Mouse (Mus musculus) WW6 (cell line): ENCODE data around the gene Szt2.
A peak's percentile ranks its signal among the peaks of the same experiment; 100 is the strongest.

Experiments used
- DNase-seq: peaks from one replicate; pipeline ENCODE4 v3.0.0-alpha.2; 2013; ENCODE audit warnings: low read depth, low spot score

The Szt2 gene

DNA sequence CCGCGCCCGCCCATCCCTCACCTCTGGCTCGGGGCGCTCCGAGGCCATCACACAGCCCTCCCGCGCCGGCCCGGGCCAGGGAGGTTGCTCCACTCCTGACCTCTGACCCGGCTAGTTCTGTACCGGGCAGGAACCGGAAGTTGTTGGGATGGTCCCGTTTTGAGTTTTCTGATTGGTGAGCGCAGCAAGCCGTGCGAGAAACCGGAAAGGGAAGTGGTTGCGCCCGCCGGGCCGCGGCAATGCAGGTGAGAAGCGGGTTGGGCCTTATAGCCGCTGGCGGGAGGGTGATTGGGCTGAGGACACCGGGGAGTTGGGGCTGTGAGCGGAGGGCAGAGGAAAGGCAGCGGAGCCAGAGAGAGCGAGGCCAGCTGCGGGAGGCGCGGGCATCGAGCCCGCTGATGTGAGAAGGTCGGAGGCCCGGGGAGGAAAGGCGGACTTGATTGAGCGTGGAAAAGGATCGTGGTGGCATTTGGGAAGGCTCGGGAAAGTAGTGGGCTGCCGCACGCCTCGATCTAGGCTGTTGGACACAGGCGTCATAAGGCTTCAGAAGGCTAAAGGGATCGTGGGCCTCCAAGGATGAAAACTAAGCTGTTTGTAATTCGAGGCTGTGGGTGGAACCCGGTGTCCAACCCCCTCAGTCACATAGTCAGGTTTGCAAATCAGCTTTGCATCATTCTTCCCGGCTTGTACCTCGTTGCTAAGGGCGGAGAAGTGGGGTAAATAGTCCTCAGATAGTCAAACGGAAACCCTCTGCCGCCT, at the start of gene Szt2, which contains the start of gene Med8:
Szt2 (minus strand) TSS at position 132 of the 759 bp plus-strand sequence.
Med8 (plus strand) TSS at position 196 of the 759 bp plus-strand sequence.
- peak; percentile 81 for DNase-seq

DNA sequence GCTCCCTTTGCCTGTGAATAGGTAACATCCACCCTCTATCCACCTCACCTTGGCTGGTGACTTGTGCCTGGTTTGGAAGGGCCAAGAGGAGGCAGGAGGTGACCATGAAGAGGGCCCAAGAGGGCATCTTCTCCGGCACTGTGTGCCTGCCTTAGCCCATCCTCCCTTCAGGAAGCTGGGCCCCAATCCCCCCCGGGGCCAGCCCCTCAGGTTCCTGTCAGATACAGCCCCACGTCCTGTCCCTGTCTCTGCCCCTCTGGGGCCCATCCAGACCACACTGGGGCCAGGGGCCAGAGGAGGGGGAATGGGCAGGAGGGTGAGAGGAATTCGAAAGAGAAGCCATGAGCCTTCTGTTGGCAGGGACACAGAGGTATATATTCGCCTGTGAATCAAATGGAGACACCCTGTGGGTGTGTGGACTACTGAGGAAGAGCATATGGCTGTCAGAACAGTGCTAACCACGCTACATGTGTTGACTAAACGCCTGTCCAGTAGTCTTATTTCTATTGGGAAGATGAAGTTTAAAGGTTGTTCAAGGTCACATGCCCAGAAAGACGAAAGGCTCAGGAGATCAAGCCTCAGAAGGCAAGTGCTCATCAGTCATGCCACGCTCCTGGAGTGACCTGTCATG, 48.4 kb upstream of the Szt2 start, which contains the start of gene Mpl:
Mpl (minus strand) TSS at position 169 of the 631 bp plus-strand sequence.
- DNase-seq: no peak

DNA sequence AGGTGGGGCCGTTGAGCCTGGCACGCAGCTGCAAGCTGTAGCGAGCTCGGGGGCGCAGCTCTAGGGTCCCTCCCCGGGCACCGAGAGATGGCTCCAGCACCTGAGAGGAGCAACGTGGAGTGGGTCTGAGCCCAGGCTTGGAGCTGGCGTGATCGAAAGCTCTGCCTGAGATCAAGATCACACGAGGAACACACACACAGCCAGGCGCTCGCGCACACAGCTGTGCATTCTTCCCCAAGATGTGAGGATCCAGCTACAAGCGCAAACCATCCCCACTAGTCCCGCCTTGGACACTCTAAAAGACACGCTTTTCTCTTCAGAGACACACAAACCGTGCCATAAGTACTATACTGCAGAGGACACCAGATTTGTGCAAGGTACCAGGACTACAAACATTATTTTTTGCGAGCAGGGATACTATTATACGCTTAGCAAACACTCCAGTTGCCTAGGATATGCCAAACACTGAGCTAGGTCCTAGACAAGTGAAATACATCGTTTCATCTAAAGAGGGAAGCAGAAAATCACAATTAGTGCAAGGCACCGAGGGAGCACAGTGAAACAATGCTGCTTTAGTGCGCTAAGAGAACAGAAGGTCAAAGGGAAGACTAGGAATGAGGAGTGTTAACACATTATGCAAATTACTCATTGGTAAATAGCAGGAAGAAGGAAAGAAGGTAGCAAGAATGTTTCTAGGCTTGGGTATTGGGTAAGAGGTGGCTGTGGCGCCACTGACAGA, 37.5 kb upstream of the Szt2 start:
- DNase-seq: no peak

DNA sequence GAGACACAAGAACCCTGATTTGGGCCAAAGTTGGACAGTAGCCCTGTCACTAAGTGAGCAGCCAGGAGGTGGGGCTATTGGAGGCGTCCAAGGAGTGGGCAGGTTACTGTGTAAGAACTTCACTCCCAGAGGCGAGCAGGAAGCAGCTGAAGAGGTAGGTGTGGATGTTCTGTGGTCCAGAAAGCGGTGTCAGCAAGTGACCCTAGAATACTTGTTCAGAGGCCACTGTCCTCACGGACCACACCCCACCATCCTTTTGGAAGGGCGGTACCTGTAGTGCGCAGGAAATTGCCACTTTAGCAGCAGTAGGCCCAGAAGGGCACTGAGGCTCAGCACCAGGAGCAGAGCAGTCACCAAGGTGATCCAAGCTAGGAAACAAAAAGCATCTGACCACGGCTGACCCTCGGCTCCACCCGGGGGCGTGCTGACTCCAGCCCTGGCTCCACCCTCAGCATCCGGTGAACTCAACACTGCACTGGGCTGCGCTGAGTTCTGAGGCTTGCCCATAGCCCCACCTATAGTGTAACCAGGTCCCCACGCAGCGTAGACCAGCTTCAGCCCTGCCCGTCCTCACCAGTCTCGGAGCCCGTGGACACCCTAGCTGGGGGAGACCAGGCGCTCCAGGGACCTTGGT, 36.8 kb upstream of the Szt2 start:
- DNase-seq: no peak

DNA sequence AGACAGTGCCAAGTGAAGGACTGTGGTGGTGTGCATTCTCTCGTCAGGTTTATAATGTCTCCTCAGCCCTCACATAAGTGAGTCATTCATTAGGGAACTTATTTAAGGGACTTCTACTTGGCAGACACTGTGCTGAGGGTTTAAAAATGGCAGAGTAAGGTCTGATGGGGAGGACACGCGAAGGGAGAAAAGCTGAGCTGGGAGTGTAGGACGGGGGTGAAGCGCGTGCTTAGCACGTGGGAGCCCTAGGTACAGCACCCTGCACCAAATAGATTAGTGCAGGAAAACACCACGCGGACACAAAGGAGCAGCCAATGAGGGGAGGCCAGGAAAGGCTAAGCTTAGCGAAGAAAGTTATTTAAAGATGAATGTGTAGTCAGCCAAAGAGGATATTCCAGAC, 36.0 kb upstream of the Szt2 start:
- DNase-seq: no peak

DNA sequence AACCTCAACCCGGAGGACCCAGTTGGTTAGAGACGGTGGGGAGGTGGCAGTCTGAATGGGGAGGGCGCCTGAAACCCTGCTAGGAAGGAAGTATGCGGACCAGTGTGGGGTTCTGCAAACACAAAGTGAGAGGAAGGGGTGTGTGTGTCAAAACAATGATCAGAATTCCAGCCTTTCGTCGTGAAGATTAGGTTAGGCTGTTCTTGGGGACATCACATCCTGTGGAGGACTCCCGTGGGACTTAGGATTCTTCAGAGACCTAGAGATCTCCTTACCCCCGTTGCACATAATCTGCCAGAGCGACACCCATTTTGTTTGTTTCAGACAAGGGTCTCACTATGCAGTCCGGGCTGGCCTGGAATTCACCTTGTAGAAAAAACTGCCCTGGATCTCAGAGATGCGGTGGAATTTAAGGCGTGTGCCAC, 28.8 kb upstream of the Szt2 start:
- no peak for DNase-seq

DNA sequence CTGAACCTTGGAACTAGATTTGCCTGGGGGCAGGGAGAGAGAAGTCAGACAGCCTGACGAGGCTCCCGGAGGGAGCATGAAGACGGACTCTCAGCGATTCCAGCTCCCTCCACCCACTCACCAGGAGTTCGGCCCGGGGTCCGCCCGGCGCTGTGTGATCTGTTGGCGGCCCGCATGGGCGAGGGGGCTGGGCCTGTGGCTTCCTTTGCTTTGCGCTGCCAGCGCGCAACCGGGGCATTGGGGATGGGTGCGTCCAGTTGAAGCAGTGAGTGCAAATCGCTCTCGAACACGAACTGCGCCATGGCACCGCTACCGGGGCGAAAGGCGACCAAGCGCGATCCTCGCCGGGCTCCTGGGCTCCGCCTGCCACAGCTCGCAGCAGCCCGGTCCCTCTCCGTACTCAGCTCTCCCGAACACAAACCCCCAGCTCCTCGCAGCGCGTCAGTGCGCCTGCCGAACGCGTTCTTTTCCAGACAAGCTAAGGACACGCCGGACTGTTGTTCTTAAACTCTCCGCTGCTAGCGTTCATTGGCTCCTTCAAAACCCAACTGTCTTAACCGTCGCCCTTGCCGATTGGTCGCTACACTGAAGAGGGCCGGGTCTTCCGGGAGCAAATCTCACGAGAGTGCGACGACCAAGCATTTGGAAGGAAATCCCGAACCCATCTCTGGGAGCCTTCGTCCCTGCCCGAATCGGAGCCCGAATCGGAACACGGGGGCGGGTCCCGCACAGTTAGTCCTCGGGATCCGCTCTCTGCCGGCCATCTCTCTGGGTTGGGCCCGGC, 27.9 kb upstream of the Szt2 start, which contains the start of gene Cdc20:
Cdc20 (minus strand) TSS at position 533 of the 784 bp plus-strand sequence.
- peak; percentile 96 for DNase-seq

DNA sequence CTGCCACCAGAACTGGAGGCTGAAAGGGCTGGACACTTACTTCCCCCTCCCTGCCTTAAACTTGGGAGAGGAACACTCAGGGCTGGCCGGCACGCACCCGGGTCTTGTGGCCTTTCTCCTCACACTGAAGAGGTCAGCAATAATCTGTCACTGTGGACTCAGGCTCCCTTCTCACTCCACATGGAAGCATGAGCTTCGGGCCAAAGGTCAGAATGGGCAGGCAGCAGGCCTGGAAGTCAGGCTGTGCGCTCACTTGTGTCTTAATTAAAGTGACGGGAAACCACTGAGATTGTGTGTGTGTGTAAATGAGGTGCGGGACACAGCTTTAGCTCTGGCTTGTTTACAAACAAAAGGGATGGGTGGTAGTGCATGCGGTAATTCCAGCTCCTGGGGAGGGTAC, 23.3 kb upstream of the Szt2 start:
- DNase-seq: no peak

DNA sequence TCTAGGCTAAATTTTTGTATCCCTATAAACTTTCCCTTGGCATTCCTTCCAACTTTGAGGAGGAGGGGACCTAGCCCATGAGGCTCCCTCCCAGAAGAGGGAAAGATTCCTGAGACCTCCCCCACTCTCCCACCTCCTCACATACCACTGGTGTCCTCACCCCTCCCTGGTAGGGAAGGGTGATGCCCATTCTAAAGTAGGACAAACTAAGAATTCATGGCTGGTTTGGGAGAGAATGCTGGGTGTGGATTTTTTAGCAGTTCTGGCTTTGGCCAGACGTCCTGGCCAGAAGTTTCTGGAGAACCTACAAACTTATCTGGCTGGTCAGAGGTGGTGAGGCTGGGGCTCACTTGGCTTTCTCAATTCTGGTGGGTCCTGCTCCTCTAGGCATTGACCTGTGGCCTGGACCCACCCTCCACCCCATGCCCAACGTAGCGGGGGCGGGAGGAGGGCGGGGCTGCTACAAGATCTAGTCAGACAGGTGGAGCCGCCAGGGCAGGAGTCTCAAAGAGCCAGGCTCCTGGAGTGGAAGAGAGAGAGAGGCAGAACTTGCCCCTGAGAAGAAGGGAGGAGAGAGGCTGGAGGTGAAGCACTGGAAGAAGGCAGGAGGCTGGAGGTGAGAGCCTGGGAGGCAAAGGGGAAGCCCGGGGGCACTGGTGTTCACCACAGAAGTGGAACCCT, 20.3 kb upstream of the Szt2 start:
- no peak for DNase-seq

DNA sequence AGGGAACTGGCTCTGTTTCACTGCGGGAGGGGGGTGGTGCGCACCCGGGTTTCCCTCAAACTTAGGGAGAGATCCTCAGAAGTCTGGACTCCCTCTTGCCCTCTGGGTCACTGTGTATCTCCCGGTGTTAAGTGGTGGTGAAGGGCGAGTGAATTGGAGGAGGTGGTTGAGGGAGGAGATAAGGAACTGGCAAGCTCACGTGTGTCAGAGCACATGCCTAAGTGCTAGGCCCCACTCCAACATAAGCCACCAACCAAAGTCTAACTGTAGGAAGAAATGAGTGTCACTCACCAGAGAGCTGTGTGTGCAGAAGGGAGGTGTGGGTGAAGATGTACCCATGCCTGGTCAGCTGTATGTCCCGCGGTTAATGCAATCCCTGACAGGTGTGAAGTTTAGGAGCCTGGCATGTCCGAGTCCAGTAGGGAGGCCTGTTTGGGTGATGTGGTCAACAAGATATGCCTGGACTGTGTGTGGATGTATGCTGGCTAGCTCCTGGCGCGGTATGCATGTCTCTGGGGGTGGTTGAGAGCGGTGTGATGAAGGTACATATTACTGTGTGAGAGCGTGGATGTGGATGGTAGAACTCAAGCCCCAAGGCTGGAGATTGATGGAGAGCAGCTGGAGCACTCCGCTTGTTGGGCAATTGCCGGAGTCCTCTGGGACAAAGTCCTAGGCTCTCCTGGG, 19.6 kb upstream of the Szt2 start:
- DNase-seq: no peak

DNA sequence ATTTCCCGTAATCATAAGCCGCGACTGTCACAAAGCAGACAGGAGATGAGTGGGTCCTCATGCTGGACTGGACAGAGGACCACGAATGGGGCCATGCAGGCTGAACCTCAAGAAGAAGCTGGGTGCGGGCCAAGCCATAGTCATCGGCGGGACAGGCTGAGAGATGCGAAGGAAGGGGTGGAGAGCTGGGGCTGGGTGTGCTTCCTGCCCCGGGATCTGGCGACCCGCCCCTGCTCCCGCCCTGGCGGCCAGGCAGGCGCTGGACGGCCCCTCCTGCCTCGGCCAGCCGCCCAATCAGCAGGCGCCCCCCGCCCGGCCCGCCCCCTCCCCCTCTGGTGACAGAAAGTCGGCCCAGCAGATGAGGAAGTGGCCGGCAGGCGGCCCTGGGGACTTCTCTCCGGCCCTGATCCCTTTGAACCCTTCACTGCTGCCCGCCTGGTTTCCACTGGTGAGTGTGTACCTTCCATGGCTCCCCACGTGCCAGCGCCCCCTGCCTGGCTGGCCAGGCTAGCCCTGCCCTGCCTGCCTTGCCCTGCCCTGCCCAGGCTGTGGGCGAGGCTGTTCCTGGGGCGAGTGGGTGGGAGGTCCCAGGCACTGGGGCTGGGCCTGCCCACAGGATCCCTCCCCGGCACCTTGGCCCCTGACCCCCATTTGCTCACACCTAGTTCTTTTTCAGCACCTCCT, 18.8 kb upstream of the Szt2 start, which contains the start of gene Elovl1:
Elovl1 (plus strand) TSS at position 326 of the 684 bp plus-strand sequence.
- DNase-seq: peak; percentile 40

DNA sequence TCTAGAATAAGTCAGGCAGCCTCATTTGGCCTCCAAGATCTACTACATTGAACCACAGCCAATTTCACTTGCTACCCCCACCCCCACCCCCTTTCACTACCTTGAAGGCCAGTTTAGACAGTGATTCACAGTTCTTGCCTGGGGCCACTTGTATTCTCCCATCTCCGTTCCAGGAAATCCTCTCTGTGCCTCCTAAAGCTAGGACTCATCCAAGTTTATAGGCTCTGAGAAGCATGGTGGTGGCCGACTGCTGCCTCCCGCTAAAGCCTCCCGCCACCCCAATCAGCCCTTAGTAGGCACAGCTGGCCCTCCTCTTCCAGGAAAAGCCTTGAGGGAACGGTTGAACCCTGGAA, 18.3 kb upstream of the Szt2 start:
- DNase-seq: no peak

DNA sequence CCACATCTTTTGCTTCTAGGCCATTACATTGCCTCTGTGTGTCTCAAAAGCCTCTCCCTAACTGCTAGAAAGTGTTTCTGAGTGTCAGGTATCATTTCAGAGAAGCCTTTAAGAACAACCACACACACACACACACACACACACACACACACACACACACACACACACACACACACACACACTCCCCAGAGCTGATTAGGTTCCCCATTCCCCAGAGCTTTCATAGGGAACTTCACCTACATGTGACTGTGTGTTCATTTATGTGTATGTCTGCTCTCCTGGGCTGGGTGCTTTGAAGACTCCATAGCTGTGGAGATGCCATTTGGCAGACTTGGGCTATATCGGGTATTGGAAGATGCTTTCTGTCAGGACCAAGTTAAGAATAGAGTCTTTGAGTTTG, 16.3 kb upstream of the Szt2 start:
- no peak for DNase-seq

DNA sequence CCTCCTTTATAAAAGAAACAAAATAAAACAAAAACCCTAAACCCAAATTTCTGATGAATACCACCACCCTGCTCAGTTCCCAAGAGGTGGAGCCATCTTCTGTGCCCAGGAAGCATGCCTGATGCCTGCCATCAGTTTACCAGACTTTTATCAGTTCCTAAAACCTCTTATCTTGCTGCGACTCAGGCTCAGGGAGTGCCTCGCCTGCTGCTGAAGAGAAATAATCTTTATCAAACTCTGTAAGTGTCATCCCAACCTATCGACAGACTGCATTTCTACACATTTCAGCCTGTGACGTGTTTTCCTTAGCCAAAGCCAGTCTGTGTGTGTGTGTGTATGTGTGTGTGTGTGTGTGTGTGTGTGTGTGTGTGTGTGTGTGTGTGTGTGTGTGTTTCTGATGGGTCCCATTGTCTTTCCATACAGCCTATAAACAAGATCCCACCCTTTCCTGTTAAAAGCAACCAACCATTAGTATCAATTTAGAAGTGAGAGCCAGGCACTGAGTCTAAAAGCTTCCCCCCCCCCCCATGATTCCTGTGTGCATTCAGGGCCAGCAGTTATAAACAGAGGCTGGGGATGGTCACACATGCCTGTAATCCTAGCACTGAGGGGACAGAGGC, 15.6 kb upstream of the Szt2 start:
- no peak for DNase-seq

DNA sequence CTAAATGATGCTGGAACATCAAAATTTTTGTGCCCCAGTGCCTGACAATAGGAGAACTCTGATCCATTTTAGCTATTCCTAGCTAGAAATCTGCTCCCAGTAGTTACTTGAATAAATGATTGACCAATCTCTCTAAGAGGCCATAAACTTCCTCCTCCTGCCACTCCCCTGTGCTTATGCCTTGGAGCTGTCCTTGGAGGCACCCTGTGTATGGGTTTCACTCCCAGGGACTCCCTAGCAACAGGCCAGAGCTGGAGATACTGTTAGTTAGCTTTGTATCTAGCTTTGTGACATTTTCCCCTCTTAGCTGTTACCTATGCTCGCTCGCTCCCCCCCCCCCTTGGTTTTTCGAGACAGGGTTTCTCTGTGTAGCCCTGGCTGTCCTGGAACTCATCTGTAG, 12.3 kb upstream of the Szt2 start:
- no peak for DNase-seq

DNA sequence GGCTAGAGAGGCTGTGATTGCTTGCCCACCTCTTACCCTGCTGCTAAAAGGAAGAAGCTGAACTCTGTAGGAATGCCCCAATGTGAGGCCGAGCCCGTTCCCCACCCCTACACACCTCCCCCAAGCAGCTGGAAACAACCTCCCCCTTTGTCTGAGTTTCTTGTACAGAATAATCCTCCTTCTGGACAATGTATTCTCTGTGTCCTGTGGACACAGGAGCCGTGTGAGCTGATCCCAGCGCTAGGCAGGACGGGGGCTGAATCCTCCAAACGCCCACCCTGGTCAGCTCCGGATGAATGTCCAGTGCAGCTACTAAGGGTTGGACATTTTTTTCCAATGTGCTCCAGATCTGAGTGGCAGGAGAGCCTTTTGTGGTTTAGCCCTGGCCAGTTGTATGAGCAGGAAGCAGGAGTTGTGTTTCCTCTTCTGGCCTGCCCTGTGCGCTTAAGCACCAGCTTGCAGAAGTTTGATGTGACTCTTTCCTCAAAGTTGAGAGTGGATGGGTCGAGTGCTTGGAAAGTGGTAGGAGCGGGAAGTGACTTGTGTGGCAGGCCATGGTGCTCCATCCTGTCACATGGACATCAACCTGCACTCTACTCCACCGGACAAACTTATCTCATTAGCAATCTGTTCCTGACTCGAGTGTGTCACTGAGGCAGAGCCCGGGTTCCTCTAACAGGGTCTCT, 8.2 kb upstream of the Szt2 start:
- no peak for DNase-seq

DNA sequence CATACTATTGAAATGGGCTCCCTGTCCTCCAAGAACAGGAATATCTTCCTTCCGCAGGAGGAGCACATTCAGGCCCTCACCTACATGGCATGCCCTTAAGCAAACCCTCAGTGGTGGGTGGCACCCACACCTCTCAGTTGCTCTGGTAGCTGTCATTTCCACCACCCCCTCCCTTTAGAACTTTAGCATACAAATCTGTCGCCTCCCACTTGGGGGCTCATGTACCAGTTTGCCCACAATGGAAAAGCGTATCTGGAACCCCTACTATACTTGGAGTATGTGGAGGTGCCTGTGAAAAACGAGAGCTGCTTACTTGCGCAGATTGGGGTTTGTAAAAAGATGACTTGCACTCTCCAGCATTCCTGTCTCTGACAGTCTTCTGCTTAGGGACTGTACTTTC, 7.3 kb upstream of the Szt2 start:
- no peak for DNase-seq

DNA sequence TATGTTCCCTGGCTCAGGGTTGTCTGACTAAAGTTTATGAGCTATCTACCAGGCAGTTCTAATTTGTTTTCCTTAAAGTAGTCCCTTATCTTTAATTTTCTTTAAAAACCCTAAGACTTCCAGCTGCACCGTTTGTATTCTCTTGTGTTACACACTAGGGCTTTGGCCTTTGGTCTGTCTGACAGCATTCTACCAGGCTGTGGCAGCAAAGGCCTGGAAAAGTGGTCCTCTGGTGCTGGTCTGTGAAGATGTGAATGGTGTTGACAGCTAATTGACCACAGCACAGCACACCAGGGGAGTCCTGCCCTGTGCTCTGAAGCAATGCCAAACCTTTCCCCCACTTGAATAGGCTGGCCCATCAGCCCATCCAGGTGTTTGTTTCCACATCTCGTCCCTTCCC, 6.7 kb upstream of the Szt2 start:
- DNase-seq: no peak
